Mouse (Mus musculus) MEL (cell line): ENCODE results near the gene Rab11fip3. TPM values are rescaled to one million over a fixed set of nuclear protein-coding genes. Genes with fewer than 3 reads are reported as not detected.

ENCODE experiments used
- DNase-seq: peaks from one replicate; pipeline ENCODE4 v3.0.0; 2011; ENCODE audit warnings: low read depth, low spot score
- H3K27ac ChIP-seq: 2 replicates; pipeline ENCODE4 v1.5.1; 2012; ENCODE audit warnings: low read depth, mild to moderate bottlenecking, control low read depth, low read length, moderate library complexity; ENCODE audit not compliant: control insufficient read depth
- H3K27me3 ChIP-seq, 2 experiments: fragments of 150-350 bp in 1 of 2; sonication (generic) in 1 of 2; 2 replicates each; pipeline ENCODE4 v1.6.1; 2012; ENCODE audit warnings: low read length in 2 of 2, mild to moderate bottlenecking in 2 of 2, improper control_type of control experiment in 1 of 2, moderate library complexity in 1 of 2; ENCODE audit not compliant: insufficient read depth in 2 of 2, control insufficient read depth in 1 of 2
- H3K36me3 ChIP-seq, 2 experiments: 2 replicates each; pipeline ENCODE4 v1.6.1; 2012 to 2014; ENCODE audit warnings: low read length in 2 of 2, improper control_type of control experiment in 1 of 2, inconsistent platforms in 1 of 2, mild to moderate bottlenecking in 1 of 2; ENCODE audit not compliant: insufficient read depth in 2 of 2, control insufficient read depth in 1 of 2
- H3K4me1 ChIP-seq, 2 experiments: fragments of 150-350 bp in 1 of 2; sonication (generic) in 1 of 2; 2 replicates each; pipeline ENCODE4 v1.6.1; 2012; ENCODE audit warnings: low read length in 2 of 2, improper control_type of control experiment in 1 of 2, mild to moderate bottlenecking in 1 of 2; ENCODE audit not compliant: insufficient read depth in 2 of 2, control insufficient read depth in 1 of 2
- H3K4me3 ChIP-seq, 2 experiments: fragments of 150-350 bp in 1 of 2; sonication (generic) in 1 of 2; 2 replicates each; pipeline ENCODE4 v1.5.1; 2012; ENCODE audit warnings: low read depth in 2 of 2, low read length in 2 of 2, mild to moderate bottlenecking in 2 of 2, moderate library complexity in 2 of 2, control low read depth in 1 of 2, improper control_type of control experiment in 1 of 2; ENCODE audit not compliant: control insufficient read depth in 1 of 2, insufficient read depth in 1 of 2
- H3K79me2 ChIP-seq: 2 replicates; pipeline ENCODE4 v1.6.1; 2012; ENCODE audit warnings: mild to moderate bottlenecking, low read length, moderate library complexity; ENCODE audit not compliant: control insufficient read depth, poor library complexity, insufficient read depth
- H3K9ac ChIP-seq: 2 replicates; pipeline ENCODE4 v1.6.1; 2012; ENCODE audit warnings: low read depth, mild to moderate bottlenecking, control low read depth, low read length, moderate library complexity; ENCODE audit not compliant: control insufficient read depth, poor library complexity, severe bottlenecking
- H3K9me3 ChIP-seq: fragments of 150-350 bp; sonication (generic); replicated peaks from 2 replicates; pipeline ENCODE4 v1.6.1; 2012; ENCODE audit warnings: mild to moderate bottlenecking, low read length, improper control_type of control experiment, moderate library complexity; ENCODE audit not compliant: insufficient read depth
- BHLHE40 ChIP-seq: IDR thresholded peaks from 2 replicates; pipeline ENCODE4 v1.6.1; 2012; ENCODE audit warnings: low read depth, mild to moderate bottlenecking, inconsistent platforms, low read length, improper control_type of control experiment, borderline replicate concordance
- CHD1 ChIP-seq: IDR thresholded peaks from 2 replicates; pipeline ENCODE4 v1.6.1; 2012; ENCODE audit warnings: low read depth, mild to moderate bottlenecking, inconsistent platforms, low read length, improper control_type of control experiment
- CTCF ChIP-seq, 3 experiments: IDR thresholded peaks in 2 of 3; conservative IDR thresholded peaks in 1 of 3; 2 replicates each; pipeline ENCODE4 v1.5.1; 2011 to 2012; ENCODE audit warnings: low read length in 3 of 3, low read depth in 2 of 3, mild to moderate bottlenecking in 2 of 3, improper control_type of control experiment in 1 of 3, inconsistent platforms in 1 of 3, mixed read lengths in 1 of 3, moderate library complexity in 1 of 3; ENCODE audit not compliant: control insufficient read depth in 1 of 3, insufficient read depth in 1 of 3, poor library complexity in 1 of 3, severe bottlenecking in 1 of 3
- EP300 ChIP-seq, 2 experiments: IDR thresholded peaks; 2 replicates each; pipeline ENCODE4 v1.6.1; 2011; ENCODE audit warnings: improper control_type of control experiment in 2 of 2, low read length in 2 of 2, low read depth in 1 of 2, mild to moderate bottlenecking in 1 of 2
- GATA1 ChIP-seq: IDR thresholded peaks from 2 replicates; pipeline ENCODE4 v1.6.1; 2011; ENCODE audit warnings: low read depth, low read length, improper control_type of control experiment
- MAFK ChIP-seq: IDR thresholded peaks from 2 replicates; pipeline ENCODE4 v1.6.1; 2011; ENCODE audit warnings: low read depth, mild to moderate bottlenecking, low read length, improper control_type of control experiment, borderline replicate concordance
- MAZ ChIP-seq: IDR thresholded peaks from 2 replicates; pipeline ENCODE4 v1.6.1; 2012; ENCODE audit warnings: low read depth, mild to moderate bottlenecking, inconsistent platforms, low read length, improper control_type of control experiment
- MEF2A ChIP-seq: IDR thresholded peaks from 2 replicates; pipeline ENCODE4 v1.6.1; 2014; ENCODE audit warnings: low read depth, mild to moderate bottlenecking, inconsistent platforms, low read length, improper control_type of control experiment; ENCODE audit not compliant: poor library complexity, insufficient replicate concordance, severe bottlenecking; ENCODE audit errors: extremely low read depth
- MYC ChIP-seq: IDR thresholded peaks from 2 replicates; pipeline ENCODE4 v1.6.1; 2011; ENCODE audit warnings: low read depth, mild to moderate bottlenecking, low read length, improper control_type of control experiment, moderate library complexity
- NELFE ChIP-seq: IDR thresholded peaks from 2 replicates; pipeline ENCODE4 v1.6.1; 2011; ENCODE audit warnings: low read depth, low read length, improper control_type of control experiment
- NRF1 ChIP-seq: IDR thresholded peaks from 2 replicates; pipeline ENCODE4 v1.6.1; 2014; ENCODE audit warnings: low read depth, mild to moderate bottlenecking, inconsistent platforms, low read length, improper control_type of control experiment, moderate library complexity; ENCODE audit not compliant: poor library complexity, insufficient read depth, severe bottlenecking
- POLR2AphosphoS2 ChIP-seq: IDR thresholded peaks from 2 replicates; pipeline ENCODE4 v1.6.1; 2011; ENCODE audit warnings: low read length, improper control_type of control experiment
- SIN3A ChIP-seq: IDR thresholded peaks from 2 replicates; pipeline ENCODE4 v1.6.1; 2012; ENCODE audit warnings: low read length, improper control_type of control experiment, inconsistent platforms
- SMC3 ChIP-seq: IDR thresholded peaks from 2 replicates; pipeline ENCODE4 v1.6.1; 2011; ENCODE audit warnings: low read depth, low read length, improper control_type of control experiment
- TAL1 ChIP-seq: IDR thresholded peaks from 2 replicates; pipeline ENCODE4 v1.6.1; 2012; ENCODE audit warnings: mild to moderate bottlenecking, inconsistent platforms, low read length, moderate library complexity, mixed read lengths
- TCF12 ChIP-seq: IDR thresholded peaks from 2 replicates; pipeline ENCODE4 v1.6.1; 2014; ENCODE audit warnings: low read depth, mild to moderate bottlenecking, inconsistent platforms, low read length, improper control_type of control experiment, moderate library complexity
- USF1 ChIP-seq: IDR thresholded peaks from 2 replicates; pipeline ENCODE4 v1.6.1; 2014; ENCODE audit warnings: low read depth, mild to moderate bottlenecking, inconsistent platforms, low read length, improper control_type of control experiment, moderate library complexity
- polyA plus RNA-seq, 2 experiments: library from polyadenylated mRNA; stranded (reverse) in 1 of 2; unstranded in 1 of 2; fragments of >175 nt in 1 of 2; fragments of >200 nt in 1 of 2; gene quantifications; 2 replicates each; pipeline versions ENCODE4 v1.2.1 to v1.2.4; 2012; ENCODE audit warnings: low replicate concordance in 2 of 2, low read depth in 1 of 2; ENCODE audit not compliant: insufficient read length in 2 of 2, insufficient read depth in 1 of 2, missing spikeins in 1 of 2
- total RNA-seq: library from RNA; depleted of rRNA; stranded (reverse); fragments of 300-350 nt; gene quantifications from 2 replicates; pipeline ENCODE4 v1.2.3, GENCODE M21; 2012

The Rab11fip3 gene
- total and polyA plus RNA-seq, 3 experiments: 3.2 to 18.9 TPM; not detected in 1

GRCm38 (mm10) chr17:26111722-26112121, 42.4 kb upstream of the Rab11fip3 start:
- H3K36me3 ChIP-seq: peaks cover 0 to 2% of the 10 kb centered on the region in 2 experiments; a peak in 2 of 4 replicates
- H3K79me2 ChIP-seq: no peaks in the 10 kb centered on the region; the same call in 1 of the 2 replicates
- DNase-seq: no peak
- H3K27ac ChIP-seq: no peak overlapping the region
- H3K4me3 ChIP-seq: no peak overlapping the region
- no peak for TF ChIP-seq EP300 (IDR thresholded peaks at IDR 0.05; ENCODE audit: low read depth in 1 of 2, low read length in 2 of 2)
- no peak for TF ChIP-seq MYC
- TF ChIP-seq SMC3: no peak
- TF ChIP-seq MAZ: no peak
- no peak for TF ChIP-seq TCF12
- no peak for TF ChIP-seq GATA1
- no peak for TF ChIP-seq POLR2AphosphoS2
- no peak for TF ChIP-seq NRF1
- TF ChIP-seq NELFE: no peak
- TF ChIP-seq BHLHE40: no peak
- no peak for TF ChIP-seq MEF2A
- no peak for TF ChIP-seq MAFK
- no peak for TF ChIP-seq CTCF (IDR thresholded peaks at IDR 0.05 in 2 of 3, conservative IDR thresholded peaks at IDR 0.05 in 1 of 3; ENCODE audit: control insufficient read depth in 1 of 3, insufficient read depth in 1 of 3, low read depth in 2 of 3, low read length in 3 of 3, poor library complexity in 1 of 3, severe bottlenecking in 1 of 3)
- no peak for TF ChIP-seq CHD1
- no peak for TF ChIP-seq TAL1
- TF ChIP-seq USF1: no peak
- no peaks in the 10 kb centered on the region; a peak in 1 of 4 replicates for H3K27me3 ChIP-seq
- no peak overlapping the region for H3K9ac ChIP-seq
- peaks cover 3 to 16% of the 10 kb centered on the region in 2 experiments; a peak in 3 of 4 replicates for H3K4me1 ChIP-seq
- H3K9me3 ChIP-seq: no peaks in the 10 kb centered on the region

- Histone ChIP-seq H3K9ac (no peak overlapping the region), H3K79me2 (no peaks in the 10 kb centered on the region; the same call in 1 of the 2 replicates), H3K36me3 (peaks cover 0 to 2% of the 10 kb centered on the region in 2 experiments; a peak in 2 of 4 replicates), H3K9me3 (no peaks in the 10 kb centered on the region), H3K4me3 (no peak overlapping the region), H3K27ac (no peak overlapping the region), H3K27me3 (no peaks in the 10 kb centered on the region; a peak in 1 of 4 replicates), H3K4me1 (peaks cover 3 to 11% of the 10 kb centered on the region in 2 experiments; a peak in 2 of 4 replicates)
- no peak for TF ChIP-seq SIN3A
- DNase-seq: no peak
These were observed 41.7 kb upstream of the Rab11fip3 start for GRCm38 (mm10) chr17:26111024-26111423.
